Mouse (Mus musculus): ENCODE results near the gene Runx1.

DNA sequence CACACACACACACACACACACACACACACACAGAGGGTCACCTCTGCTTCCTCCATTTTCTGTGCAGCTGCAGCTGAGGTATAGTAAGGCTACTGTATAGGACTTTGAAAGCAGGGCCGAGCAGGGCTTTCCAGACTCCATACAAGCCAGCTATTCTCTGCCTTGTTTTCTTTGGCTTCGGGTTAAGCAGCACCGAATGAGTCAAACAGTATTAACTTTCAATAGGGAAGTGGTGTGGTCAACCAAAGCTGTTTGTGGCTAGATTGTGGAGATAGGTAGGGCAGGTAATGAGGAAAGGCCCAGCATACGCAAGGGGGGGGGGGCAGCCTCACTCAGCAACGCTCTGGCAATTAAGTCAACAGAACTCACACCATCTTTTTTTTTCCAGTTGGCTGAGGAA is 172.1 kb downstream of the Runx1 start:
- no peak for TF ChIP-seq ZC3H11A (IDR thresholded peaks at IDR 0.05; ENCODE audit: borderline replicate concordance, low read depth, low read length)
- no peak for TF ChIP-seq CHD2 (IDR thresholded peaks at IDR 0.05; ENCODE audit: low read depth, low read length)

All from ES-E14 (cell line).